Mouse (Mus musculus) bone marrow macrophage, adult 2 months (primary cell): ENCODE measurements around the gene Stx3.

Source experiments
- CTCF ChIP-seq: IDR thresholded peaks from 2 replicates; pipeline ENCODE4 v1.5.1; 2012; ENCODE audit warnings: low read depth, mild to moderate bottlenecking, low read length, moderate library complexity
- POLR2A ChIP-seq: IDR thresholded peaks from 2 replicates; pipeline ENCODE4 v1.6.1; 2012; ENCODE audit warnings: mild to moderate bottlenecking, low read depth, low read length, borderline replicate concordance

- TF ChIP-seq CTCF (no peak), POLR2A (no peak)
Measured at GRCm38 (mm10) chr19:11854821-11855220, 35.6 kb upstream of the Stx3 start.
